Mouse (Mus musculus): ENCODE data around the gene Tymp. TPM values are rescaled to one million over a fixed set of nuclear protein-coding genes. Genes with fewer than 3 reads are reported as not detected.
A peak's percentile ranks its signal among the peaks of the same experiment; 100 is the strongest.

The Tymp gene
- total and polyA plus RNA-seq, 2 experiments from 2014 or later = 3.6 to 7.0 TPM

DNA sequence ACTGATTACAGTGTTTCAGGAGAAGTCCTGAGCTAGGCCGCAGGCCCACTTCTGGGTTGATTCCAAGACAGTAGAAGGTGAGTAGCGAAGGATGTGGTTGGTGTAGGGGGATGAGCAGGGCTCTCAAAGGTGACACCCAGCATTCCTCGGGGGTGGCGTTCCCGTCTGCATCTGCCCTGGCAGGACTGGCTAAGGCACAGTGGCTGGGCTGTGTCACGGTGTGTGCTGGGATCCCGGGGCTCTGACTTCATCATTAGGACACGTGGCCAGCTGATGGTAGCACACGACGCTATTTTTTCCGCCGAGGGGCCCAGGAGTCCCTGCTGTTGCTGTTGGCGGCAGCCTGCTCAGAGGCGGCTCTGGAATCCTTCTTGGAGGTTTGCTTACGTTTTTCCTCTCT, 25.5 kb downstream of the Tymp start:
- DNase-seq (ENCODE audit: low spot score) (no peak), ATAC-seq (ENCODE audit: low FRiP score) (no peak)
- Histone ChIP-seq H3K4me3 (ENCODE audit: low read depth, low read length) (no peak overlapping the region), H3K9me3 (ENCODE audit: low read length) (no peaks in the 10 kb centered on the region), H3K9ac (replicated peaks; ENCODE audit: low read length, poor library complexity, severe bottlenecking) (no peak overlapping the region), H3K27me3 (ENCODE audit: insufficient read depth, low read length) (no peaks in the 10 kb centered on the region), H3K4me1 (ENCODE audit: insufficient read depth, low read length) (peaks cover 5% of the 10 kb centered on the region; the same call in 1 of the 2 replicates), H3K27ac (ENCODE audit: low read depth, low read length) (no peak overlapping the region), H3K36me3 (ENCODE audit: insufficient read depth, low read length) (peaks cover 27% of the 10 kb centered on the region), H3K4me2 (ENCODE audit: low read depth, low read length, poor library complexity, severe bottlenecking) (no peak overlapping the region)
- WGBS = 90% methylated on average over 15 of the region's 15 CpGs
- TF ChIP-seq CTCF (IDR thresholded peaks at IDR 0.05) = no peak

GRCm38 (mm10) chr15:89350447-89350846, 26.4 kb downstream of the Tymp start:
- 85% methylated on average over 5 of the region's 5 CpGs for WGBS
- no peak overlapping the region for H3K27ac ChIP-seq (ENCODE audit: low read depth, low read length)

DNA sequence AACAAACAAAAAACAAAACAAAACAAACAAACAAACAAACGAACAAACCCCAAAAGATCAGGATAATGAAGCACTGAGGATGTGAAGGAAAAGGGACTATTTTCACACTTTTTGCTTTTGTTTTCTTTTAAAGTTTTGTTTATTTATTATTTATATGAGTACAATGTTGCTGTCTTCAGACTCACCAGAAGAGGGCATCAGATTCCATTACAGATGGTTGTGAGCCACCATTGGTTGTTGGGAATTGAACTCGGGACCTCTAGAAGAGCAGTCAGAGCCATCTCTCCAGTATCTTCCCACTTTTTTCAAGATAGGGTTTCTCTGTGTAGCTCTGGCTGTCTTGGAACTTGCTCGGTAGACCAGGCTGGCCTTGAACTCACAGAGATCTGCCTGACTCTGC, 33.5 kb downstream of the Tymp start:
- ATAC-seq (ENCODE audit: low FRiP score) = no peak
- TF ChIP-seq CTCF (IDR thresholded peaks at IDR 0.05) = peak; percentile 17; the same call in 1 of the 2 replicates
- no peak for DNase-seq (ENCODE audit: low spot score)

More at GRCm38 (mm10) chr15:89350447-89350846, 26.4 kb downstream of the Tymp start:
- DNase-seq (ENCODE audit: low spot score) = no peak
- no peak for ATAC-seq (ENCODE audit: low FRiP score)
- no peak overlapping the region for H3K4me3 ChIP-seq (ENCODE audit: low read depth, low read length)
- H3K27me3 ChIP-seq (ENCODE audit: insufficient read depth, low read length) = no peaks in the 10 kb centered on the region
- H3K4me1 ChIP-seq (ENCODE audit: insufficient read depth, low read length) = peaks cover 5% of the 10 kb centered on the region; the same call in 1 of the 2 replicates
- peaks cover 27% of the 10 kb centered on the region for H3K36me3 ChIP-seq (ENCODE audit: insufficient read depth, low read length)
- no peak for TF ChIP-seq CTCF (IDR thresholded peaks at IDR 0.05)
- H3K9me3 ChIP-seq (ENCODE audit: low read length) = no peaks in the 10 kb centered on the region
- no peak overlapping the region for H3K9ac ChIP-seq (replicated peaks; ENCODE audit: low read length, poor library complexity, severe bottlenecking)
- no peak overlapping the region for H3K4me2 ChIP-seq (ENCODE audit: low read depth, low read length, poor library complexity, severe bottlenecking)

DNA sequence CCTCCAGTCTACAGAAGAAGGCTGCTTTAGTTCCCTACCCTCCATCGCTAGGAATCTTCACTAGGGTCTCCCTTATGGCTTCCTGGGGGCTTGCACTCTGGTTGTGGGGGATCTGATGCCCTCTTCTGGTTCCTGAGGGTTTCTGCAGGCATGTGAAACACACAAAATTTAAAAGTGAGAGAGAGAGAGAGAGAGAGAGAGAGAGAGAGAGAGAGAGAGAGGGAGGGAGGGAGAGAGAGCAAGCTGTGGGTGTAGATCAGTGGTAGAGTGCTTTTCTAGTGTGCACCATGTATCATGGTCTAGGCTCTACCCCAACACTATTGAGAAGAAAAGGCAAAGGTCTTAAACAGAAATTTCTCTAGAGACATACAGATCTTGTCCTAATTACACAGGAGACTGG, 35.2 kb downstream of the Tymp start:
- DNase-seq (ENCODE audit: low spot score) = no peak
- Histone ChIP-seq H3K9me3 (ENCODE audit: low read length) (no peaks in the 10 kb centered on the region), H3K27me3 (ENCODE audit: insufficient read depth, low read length) (no peaks in the 10 kb centered on the region), H3K27ac (ENCODE audit: low read depth, low read length) (no peak overlapping the region), H3K4me3 (ENCODE audit: low read depth, low read length) (no peak overlapping the region), H3K4me1 (ENCODE audit: insufficient read depth, low read length) (no peaks in the 10 kb centered on the region), H3K9ac (replicated peaks; ENCODE audit: low read length, poor library complexity, severe bottlenecking) (no peak overlapping the region), H3K4me2 (ENCODE audit: low read depth, low read length, poor library complexity, severe bottlenecking) (no peak overlapping the region), H3K36me3 (ENCODE audit: insufficient read depth, low read length) (no peaks in the 10 kb centered on the region)
- ATAC-seq (ENCODE audit: low FRiP score) = no peak
- no peak for TF ChIP-seq CTCF (IDR thresholded peaks at IDR 0.05)
- 35% methylated on average over 1 of the region's 1 CpGs for WGBS

More for the DNA sequence above, 33.5 kb downstream of the Tymp start:
- Histone ChIP-seq H3K27me3 (ENCODE audit: insufficient read depth, low read length) (no peaks in the 10 kb centered on the region), H3K4me3 (ENCODE audit: low read depth, low read length) (no peak overlapping the region), H3K36me3 (ENCODE audit: insufficient read depth, low read length) (no peaks in the 10 kb centered on the region), H3K27ac (ENCODE audit: low read depth, low read length) (no peak overlapping the region), H3K4me1 (ENCODE audit: insufficient read depth, low read length) (no peaks in the 10 kb centered on the region), H3K9me3 (ENCODE audit: low read length) (no peaks in the 10 kb centered on the region), H3K9ac (replicated peaks; ENCODE audit: low read length, poor library complexity, severe bottlenecking) (no peak overlapping the region), H3K4me2 (ENCODE audit: low read depth, low read length, poor library complexity, severe bottlenecking) (no peak overlapping the region)
- 91% methylated on average over 3 of the region's 3 CpGs for WGBS

DNA sequence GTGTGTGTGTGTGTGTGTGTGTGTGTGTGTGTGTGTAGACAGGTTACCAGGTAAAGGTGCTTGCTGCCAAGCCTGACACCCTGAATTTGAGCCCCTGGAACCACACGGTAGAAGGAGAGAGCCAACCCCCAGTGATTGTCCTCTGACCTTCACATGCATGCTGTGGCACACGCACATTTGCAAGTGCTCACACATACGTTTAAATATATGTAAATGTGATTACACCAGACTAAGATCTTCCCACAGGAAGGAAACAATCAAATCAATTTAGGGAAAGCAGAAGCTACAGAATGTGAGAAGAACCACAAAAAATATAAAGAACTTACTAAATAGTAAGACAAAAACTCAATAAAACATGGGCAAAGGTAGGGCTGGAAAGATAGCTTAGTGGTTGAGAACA, 36.7 kb downstream of the Tymp start:
- H3K9me3 ChIP-seq (ENCODE audit: low read length) = no peaks in the 10 kb centered on the region
- no peak overlapping the region for H3K27ac ChIP-seq (ENCODE audit: low read depth, low read length)
- TF ChIP-seq CTCF (IDR thresholded peaks at IDR 0.05) = no peak
- no peak for ATAC-seq (ENCODE audit: low FRiP score)
- no peak overlapping the region for H3K4me2 ChIP-seq (ENCODE audit: low read depth, low read length, poor library complexity, severe bottlenecking)
- H3K4me1 ChIP-seq (ENCODE audit: insufficient read depth, low read length) = no peaks in the 10 kb centered on the region
- H3K27me3 ChIP-seq (ENCODE audit: insufficient read depth, low read length) = no peaks in the 10 kb centered on the region
- no peaks in the 10 kb centered on the region for H3K36me3 ChIP-seq (ENCODE audit: insufficient read depth, low read length)
- no peak for DNase-seq (ENCODE audit: low spot score)
- H3K4me3 ChIP-seq (ENCODE audit: low read depth, low read length) = no peak overlapping the region
- H3K9ac ChIP-seq (replicated peaks; ENCODE audit: low read length, poor library complexity, severe bottlenecking) = no peak overlapping the region
- WGBS = 89% methylated on average over 3 of the region's 3 CpGs

- no peaks in the 10 kb centered on the region for H3K36me3 ChIP-seq (ENCODE audit: insufficient read depth, low read length)
- H3K4me2 ChIP-seq (ENCODE audit: low read depth, low read length, poor library complexity, severe bottlenecking) = no peak overlapping the region
- DNase-seq (ENCODE audit: low spot score) = no peak
- TF ChIP-seq CTCF (IDR thresholded peaks at IDR 0.05) = no peak
- H3K27ac ChIP-seq (ENCODE audit: low read depth, low read length) = no peak overlapping the region
- H3K4me3 ChIP-seq (ENCODE audit: low read depth, low read length) = no peak overlapping the region
- no peaks in the 10 kb centered on the region for H3K4me1 ChIP-seq (ENCODE audit: insufficient read depth, low read length)
- no peaks in the 10 kb centered on the region for H3K9me3 ChIP-seq (ENCODE audit: low read length)
- H3K27me3 ChIP-seq (ENCODE audit: insufficient read depth, low read length) = no peaks in the 10 kb centered on the region
- 81% methylated on average over 2 of the region's 2 CpGs for WGBS
- no peak overlapping the region for H3K9ac ChIP-seq (replicated peaks; ENCODE audit: low read length, poor library complexity, severe bottlenecking)
- no peak for ATAC-seq (ENCODE audit: low FRiP score)
Observed at GRCm38 (mm10) chr15:89339696-89340095, 37.1 kb downstream of the Tymp start.
